Mouse (Mus musculus): ENCODE data around the gene Coro2a.
A peak's percentile ranks its signal among the peaks of the same experiment; 100 is the strongest.

The Coro2a gene

GRCm38 (mm10) chr4:46558672-46559667, 43.0 kb downstream of the Coro2a start:
- no peak for DNase-seq (ENCODE audit: low spot score in 2 of 2)

DNA sequence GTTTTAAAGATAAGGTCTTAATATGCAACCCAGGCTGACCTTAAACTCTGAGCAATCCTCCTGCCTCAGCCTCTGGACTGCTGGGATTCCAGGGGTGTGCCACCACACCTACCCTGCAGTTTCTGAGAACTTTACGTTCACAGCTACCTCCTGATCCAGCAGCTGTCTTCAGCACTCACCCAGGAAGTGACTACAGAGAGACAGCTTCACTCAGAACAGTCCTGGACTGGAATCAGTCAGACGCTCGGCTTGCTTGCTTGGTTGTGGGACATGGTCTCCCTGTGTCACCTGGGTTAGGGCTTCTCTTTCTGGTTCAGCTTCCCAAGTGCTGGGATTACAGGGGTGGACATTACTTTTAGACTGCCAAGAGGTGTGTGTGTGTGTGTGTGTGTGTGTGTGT, 45.1 kb downstream of the Coro2a start:
- DNase-seq (ENCODE audit: low spot score in 2 of 2) = no peak

DNA sequence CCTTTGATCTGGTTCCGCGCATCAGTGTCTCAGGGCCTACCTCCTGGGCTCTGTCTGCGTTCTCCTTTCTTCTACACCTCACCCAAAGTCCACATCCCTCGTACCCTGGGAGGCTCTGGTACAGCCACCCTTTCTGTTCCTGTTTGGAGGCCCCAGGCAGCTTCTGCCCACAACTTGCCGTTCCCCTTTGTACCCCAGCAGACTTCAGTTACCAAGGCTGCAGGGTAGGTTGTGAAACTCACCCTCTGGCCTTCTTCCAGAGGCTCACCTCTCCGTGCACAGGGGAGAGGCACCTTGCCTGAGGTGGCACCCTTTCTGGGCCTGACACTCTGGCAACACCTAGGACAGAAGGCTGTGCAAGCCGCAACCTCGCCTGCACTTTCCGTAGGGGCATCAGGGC, 46.2 kb downstream of the Coro2a start:
- no peak for DNase-seq (ENCODE audit: low spot score in 2 of 2)

- DNase-seq (ENCODE audit: low spot score in 2 of 2) = no peak
Measured at GRCm38 (mm10) chr4:46554295-46555069, 47.5 kb downstream of the Coro2a start.

DNA sequence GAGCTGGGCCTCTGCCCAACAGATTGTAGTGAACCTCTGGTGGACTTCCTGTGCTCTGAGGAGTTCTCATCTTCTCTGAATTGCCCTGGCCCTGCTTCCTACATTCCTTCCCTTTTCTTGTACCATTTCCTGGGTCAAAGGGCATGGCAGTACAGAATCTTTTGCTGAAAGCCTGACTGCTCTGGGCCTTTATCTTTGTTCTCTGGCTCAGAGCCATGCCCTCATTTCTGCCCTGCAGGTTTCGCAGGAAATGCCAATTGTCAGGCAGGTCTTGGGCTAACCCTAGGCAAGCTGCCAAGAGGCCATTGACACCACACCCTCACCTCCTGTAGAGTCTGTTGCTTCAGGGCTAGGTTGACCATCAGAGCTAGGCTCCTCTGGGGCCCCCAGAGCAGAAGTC, 48.1 kb downstream of the Coro2a start:
- no peak for DNase-seq (ENCODE audit: low spot score in 2 of 2)

DNA sequence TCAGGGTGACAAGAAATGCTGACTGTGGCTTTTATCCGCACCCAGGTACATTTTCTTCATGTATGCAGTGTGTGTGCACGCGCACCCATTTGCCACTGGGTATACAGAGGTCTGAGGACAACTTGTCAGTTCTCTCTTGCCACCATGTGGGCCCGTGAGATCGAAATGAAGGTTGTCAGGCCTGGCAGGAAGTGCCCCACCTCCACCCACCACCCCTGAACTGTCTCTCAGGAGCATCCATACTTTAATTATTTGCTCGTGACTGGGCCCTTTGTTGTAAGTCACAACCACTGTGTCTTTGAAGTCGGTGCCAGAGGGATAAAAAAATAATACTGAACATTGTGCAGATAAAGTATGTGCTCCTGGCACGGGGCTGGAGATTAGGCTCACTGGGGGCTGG, 51.6 kb downstream of the Coro2a start:
- DNase-seq (ENCODE audit: low spot score in 2 of 2) = no peak

DNA sequence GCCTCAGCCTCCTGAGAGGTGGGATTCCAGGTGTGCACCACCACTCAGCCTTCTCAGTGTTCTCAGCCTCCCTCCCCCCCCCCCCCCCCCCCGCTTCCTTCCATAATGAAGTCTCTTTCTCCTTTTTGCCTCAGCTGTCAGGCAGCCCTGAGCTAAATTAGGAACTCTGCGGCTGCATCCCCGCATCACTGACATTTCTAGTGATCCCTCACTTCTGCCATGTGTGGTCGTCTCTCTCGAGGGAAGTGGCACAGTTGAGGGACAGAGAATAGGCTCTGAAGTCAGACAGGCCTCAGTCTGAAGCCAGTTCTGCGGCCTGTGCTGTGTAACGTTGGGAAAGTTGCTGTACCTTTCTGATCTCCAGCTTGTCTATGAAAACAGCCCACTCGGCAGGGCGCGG, 52.0 kb downstream of the Coro2a start:
- no peak for DNase-seq (ENCODE audit: low spot score in 2 of 2)

GRCm38 (mm10) chr4:46546709-46547108, 55.3 kb downstream of the Coro2a start:
- no peak for DNase-seq (ENCODE audit: low spot score in 2 of 2)

DNA sequence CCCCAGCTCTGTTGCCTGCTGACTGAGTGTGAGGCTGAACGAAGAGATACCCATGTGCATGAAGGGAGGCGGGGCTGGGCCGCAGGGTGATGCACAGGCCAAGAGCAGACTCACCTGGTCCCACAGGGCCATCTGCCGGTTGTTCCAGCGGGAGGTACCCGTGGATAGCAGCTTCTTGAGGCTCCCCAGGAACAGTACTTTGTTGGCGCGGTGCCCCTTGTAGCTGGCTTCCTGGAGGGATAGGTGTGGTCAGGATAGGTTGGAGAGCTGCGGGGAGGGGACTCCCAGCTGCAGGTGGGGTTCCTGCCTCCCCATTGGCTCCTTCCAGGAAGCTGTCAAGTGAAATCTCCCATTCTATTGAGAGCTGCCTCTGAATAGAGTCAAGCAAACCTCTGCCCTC, 56.5 kb downstream of the Coro2a start:
- no peak for DNase-seq (ENCODE audit: low spot score in 2 of 2)

GRCm38 (mm10) chr4:46544313-46544712, 57.7 kb downstream of the Coro2a start:
- DNase-seq (ENCODE audit: low spot score in 2 of 2) = peak in 1 of 2 experiments; percentile 55

DNA sequence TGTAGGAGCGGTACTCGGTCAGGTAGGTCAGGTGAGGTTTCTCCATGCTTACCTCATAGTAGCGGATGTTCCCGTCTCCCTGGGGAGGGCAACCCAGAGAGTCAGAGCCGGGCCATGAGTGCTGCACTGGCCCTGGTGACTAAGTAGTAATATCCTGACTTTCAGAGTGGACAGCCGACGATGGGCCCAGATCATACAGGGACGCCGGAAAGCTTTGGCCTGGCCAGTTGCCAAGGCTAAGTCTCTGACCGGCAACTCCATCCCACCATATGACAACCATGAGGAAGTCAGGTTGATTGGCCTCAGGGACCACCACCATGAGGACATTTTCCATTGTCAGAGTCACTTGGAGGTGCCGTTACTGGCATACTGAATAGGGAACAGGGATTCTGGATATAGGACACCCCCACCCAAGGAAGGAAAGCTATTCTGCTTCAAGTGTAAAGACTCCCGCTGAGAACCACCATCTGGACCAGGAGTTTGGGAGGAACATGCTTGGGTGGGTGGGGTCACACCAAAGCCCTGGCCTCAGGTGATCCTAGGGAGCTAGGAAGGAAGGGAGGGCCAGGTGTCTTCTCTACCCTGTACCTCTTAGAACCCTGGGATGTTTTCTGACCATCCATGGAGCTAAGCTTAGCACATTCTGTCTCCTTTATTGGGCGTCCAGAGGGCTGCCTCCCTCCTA, 58.5 kb downstream of the Coro2a start:
- no peak for DNase-seq (ENCODE audit: low spot score in 2 of 2)

- DNase-seq (ENCODE audit: low spot score in 2 of 2) = no peak
Measured at GRCm38 (mm10) chr4:46541707-46542106, 60.3 kb downstream of the Coro2a start.

DNA sequence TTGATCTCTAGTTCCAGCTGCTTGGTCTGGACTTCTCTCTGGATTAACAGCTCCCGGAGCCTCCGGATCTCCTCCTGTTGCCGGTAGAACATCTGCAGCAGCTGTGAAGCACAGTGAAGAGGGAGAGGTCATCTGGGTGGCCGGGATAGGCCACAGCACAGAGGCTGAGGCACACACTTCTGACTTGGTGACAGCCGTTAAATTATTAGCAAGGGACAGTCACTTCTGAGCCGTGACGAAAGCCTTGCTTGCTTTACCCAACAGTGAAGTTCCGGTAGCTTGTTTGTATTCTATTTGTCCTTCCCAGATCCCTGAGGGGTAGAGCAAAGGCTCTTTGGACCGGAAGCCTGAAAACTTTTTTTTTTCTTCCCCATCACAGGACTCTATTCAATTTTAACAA, 62.8 kb downstream of the Coro2a start:
- DNase-seq (ENCODE audit: low spot score in 2 of 2) = no peak

DNA sequence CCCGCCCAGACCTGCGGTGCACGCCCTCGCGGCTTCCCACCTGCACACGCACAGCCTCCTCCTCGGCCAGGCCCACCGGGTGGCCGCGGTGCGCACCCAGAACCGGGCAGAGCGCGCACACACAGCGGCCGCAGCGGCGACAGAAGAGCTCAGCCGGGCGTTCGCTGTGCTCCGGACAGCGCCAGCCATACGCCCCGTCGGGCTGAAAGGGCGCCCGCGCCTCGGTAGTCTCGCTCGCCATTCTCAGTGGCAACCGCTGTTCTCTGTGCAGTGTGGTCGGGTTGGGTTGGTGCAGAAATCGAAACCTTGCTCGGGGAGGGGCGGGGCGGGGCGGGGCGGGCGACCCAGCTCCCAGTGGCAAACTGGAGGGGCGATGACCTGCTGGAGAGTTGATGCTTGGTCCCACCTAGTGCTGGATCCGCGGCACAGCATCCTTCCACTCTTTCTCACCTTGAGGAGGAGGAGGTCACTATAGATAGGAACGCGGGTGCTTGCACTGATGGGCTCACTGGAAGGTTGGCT, 66.1 kb downstream of the Coro2a start, which contains the start of gene Trim14:
Trim14 (minus strand) TSS at position 302 of the 522 bp plus-strand sequence.
- no peak for DNase-seq (ENCODE audit: low spot score in 2 of 2)

GRCm38 (mm10) chr4:46535094-46535830, 66.7 kb downstream of the Coro2a start:
- no peak for DNase-seq (ENCODE audit: low spot score in 2 of 2)

DNA sequence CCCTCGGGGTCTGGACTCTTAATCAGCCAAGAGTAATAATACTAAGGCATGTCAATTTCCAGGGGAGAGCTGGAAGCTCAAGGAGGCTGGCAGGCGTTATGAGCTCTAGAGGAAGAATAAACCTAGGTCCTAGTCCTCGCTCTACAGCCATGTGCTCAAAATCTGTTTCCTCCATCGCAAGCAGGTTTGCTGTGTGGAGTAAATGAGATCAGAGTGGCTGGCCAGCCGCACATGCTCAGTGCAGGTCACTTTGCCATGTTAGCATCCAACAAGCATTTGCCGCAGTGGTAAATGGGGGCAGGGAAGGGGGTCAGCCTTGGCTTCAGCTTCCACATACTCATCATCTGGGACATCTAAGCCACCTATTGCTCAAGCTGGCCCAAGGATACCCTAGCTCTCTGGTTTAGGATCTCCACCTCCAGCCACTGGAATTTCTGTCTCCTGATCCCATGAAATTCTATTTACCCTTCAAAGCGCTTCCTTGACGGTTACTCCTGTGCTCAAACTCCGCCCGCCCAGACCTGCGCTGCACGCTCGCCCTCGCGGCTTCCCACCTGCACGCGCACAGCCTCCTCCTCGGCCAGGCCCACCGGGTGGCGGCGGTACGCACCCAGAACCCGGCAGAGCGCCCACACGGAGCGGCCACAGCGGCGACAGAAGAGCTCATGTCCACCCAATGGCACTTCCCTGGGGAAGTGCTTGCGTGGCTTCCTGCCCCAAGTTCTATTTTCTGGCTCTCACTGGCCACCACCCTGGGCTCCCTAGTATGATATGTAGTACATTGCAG, 67.9 kb downstream of the Coro2a start:
- DNase-seq (ENCODE audit: low spot score in 2 of 2) = no peak

- DNase-seq (ENCODE audit: low spot score in 2 of 2) = no peak
Measured at GRCm38 (mm10) chr4:46532926-46533325, 69.1 kb downstream of the Coro2a start.

DNA sequence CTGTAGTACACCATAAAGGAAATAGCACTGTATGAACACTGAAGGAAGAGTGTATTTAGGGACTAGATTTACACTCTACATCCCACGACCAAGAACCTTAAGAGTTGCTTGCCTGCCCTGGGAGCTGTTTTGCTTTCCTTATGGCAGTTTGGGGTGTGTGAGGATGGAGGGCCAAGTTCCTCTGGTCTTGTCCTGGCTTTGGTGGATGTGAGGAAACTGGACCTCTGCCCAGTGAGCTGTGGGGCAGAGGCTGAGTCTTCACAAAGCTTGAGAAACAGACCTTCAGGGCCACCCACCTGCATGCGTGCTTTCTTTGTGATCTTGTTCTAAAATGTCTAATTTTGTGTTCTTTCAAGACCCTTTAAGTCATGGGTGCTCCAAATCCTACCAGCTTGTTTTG, 69.5 kb downstream of the Coro2a start:
- no peak for DNase-seq (ENCODE audit: low spot score in 2 of 2)

DNA sequence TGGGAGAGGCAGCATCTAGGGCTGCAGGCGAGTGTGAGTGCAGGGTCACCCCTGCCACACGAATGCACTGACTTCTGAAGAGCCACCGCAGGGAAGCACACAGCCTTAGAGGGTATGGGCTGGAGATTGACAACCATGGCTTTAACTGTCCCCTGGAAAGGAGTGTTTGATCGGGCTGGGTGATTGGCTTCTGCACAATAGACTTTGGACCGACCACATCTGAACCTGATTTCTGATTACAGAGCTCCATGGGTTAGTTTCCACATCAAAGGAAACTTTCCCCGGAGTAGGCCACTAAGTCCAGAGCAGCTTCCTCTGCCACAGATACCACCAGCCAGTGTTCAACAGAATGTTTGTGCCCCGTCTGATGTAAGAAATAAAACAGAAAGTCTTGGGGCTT, 72.3 kb downstream of the Coro2a start:
- no peak for DNase-seq (ENCODE audit: low spot score in 2 of 2)

DNA sequence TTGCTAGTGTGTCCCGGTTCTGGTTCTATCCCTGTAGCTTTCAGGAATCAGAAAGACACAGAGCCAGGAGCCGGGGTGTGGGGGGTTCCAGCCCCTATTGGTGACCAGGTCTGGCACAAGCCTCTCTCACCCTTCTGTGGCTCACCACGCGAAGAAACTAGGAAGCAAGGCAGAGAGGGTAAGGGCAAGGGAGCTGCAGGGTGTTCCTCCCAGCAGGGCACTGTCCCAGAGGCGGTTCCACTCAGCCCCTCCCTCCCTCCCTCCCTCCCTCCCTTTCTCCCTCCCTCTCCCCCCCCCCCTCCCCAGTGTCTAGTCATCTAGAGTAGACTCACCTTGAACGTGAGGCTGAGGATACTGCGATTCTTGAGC, 74.5 kb downstream of the Coro2a start:
- DNase-seq (ENCODE audit: low spot score in 2 of 2) = no peak

All from cerebellum, postnatal 4 days (tissue).